Comparison of ENCODE assay signal across 9 mouse cellular contexts in genomic region chr2:139608810-139609209, GRCm38 (mm10).
DNase-seq lines count a peak whose midpoint lies in the region; ATAC-seq and TF ChIP-seq lines count a peak whose summit lies in the region.
"Had no signal": no experiment of that assay in that cellular context is flagged by ENCODE, and none has a peak within 500 bp of the region (broad histone marks: within the 10 kb centered on the region; RNA-seq: fewer than 3 reads in every experiment).

No protein-coding gene starts in this region.

- H3K27me3 ChIP-seq in forebrain, embryonic 13.5 days = 0 out of 2 replicates have a peak, but pooled peaks cover 4% of the 10 kb centered on the region
- no peaks in the 10 kb centered on the region for H3K27me3 ChIP-seq in kidney, embryonic 14.5 days (ENCODE audit: control insufficient read depth, insufficient read depth, low read length)
- H3K27me3 ChIP-seq in midbrain, embryonic 14.5 days (ENCODE audit: control insufficient read depth, insufficient read depth, low read length) = no peaks in the 10 kb centered on the region
- no peaks in the 10 kb centered on the region for H3K27me3 ChIP-seq in thymus, adult 2 months (ENCODE audit: control insufficient read depth, insufficient read depth, low read length)

- H3K4me1 ChIP-seq in forebrain, embryonic 13.5 days = peaks cover 21% of the 10 kb centered on the region
- H3K4me1 ChIP-seq in kidney, embryonic 14.5 days (ENCODE audit: control insufficient read depth, insufficient read depth, low read length) = peaks cover 21% of the 10 kb centered on the region
- peaks cover 18% of the 10 kb centered on the region for H3K4me1 ChIP-seq in midbrain, embryonic 14.5 days (ENCODE audit: control insufficient read depth, insufficient read depth, low read length)
- H3K4me1 ChIP-seq in thymus, adult 2 months (replicated peaks; ENCODE audit: control insufficient read depth, insufficient read depth, low read length) = no peaks in the 10 kb centered on the region

- 6% methylated on average over 7 of the region's 7 CpGs for WGBS in forebrain, embryonic 13.5 days
- 6% methylated on average over 7 of the region's 7 CpGs for WGBS in kidney, embryonic 14.5 days
- WGBS in midbrain, embryonic 14.5 days = 2% methylated on average over 7 of the region's 7 CpGs
- 69% methylated on average over 7 of the region's 7 CpGs for WGBS in thymus, adult 2 months

- peak; percentile 71; the same call in 1 of the 2 replicates for ATAC-seq in forebrain, embryonic 13.5 days
- peak; percentile 82 for ATAC-seq in kidney, embryonic 14.5 days (ENCODE audit: low FRiP score, low TSS enrichment)
- peak; percentile 38; the same call in 1 of the 2 replicates for ATAC-seq in midbrain, embryonic 14.5 days (ENCODE audit: low FRiP score, low TSS enrichment)

- no peak overlapping the region for H3K9ac ChIP-seq in forebrain, embryonic 13.5 days
- H3K9ac ChIP-seq in kidney, embryonic 14.5 days (ENCODE audit: low read depth, low read length) = no peak overlapping the region
- no peak overlapping the region for H3K9ac ChIP-seq in midbrain, embryonic 14.5 days (replicated peaks; ENCODE audit: low read length)

- H3K4me3 ChIP-seq in forebrain, embryonic 13.5 days = no peak overlapping the region
- H3K4me3 ChIP-seq in kidney, embryonic 14.5 days (ENCODE audit: low read length) = no peak overlapping the region
- no peak overlapping the region for H3K4me3 ChIP-seq in midbrain, embryonic 14.5 days (replicated peaks; ENCODE audit: low read depth, low read length)
- H3K4me3 ChIP-seq in thymus, adult 2 months (ENCODE audit: control insufficient read depth, insufficient read depth, low read length) = no peak overlapping the region

- TF ChIP-seq POLR2A in thymus, adult 2 months (IDR thresholded peaks at IDR 0.05; ENCODE audit: control insufficient read depth, extremely low read depth, insufficient read depth, low read length, poor library complexity) = no peak

- H3K27ac ChIP-seq in forebrain, embryonic 13.5 days = no peak overlapping the region
- peak overlapping the region; percentile 39; the same call in 1 of the 2 replicates for H3K27ac ChIP-seq in kidney, embryonic 14.5 days (ENCODE audit: low read depth, low read length)
- no peak overlapping the region for H3K27ac ChIP-seq in midbrain, embryonic 14.5 days (replicated peaks; ENCODE audit: low read depth, low read length)
- no peak overlapping the region for H3K27ac ChIP-seq in thymus, adult 2 months (ENCODE audit: control insufficient read depth, insufficient read depth, low read length)

- peak overlapping the region; percentile 44 for H3K4me2 ChIP-seq in forebrain, embryonic 13.5 days
- H3K4me2 ChIP-seq in kidney, embryonic 14.5 days (replicated peaks; ENCODE audit: low read depth, low read length) = peak overlapping the region; percentile 8; the same call in 1 of the 2 replicates
- peak overlapping the region; percentile 36 for H3K4me2 ChIP-seq in midbrain, embryonic 14.5 days (ENCODE audit: low read length)

- no peaks in the 10 kb centered on the region for H3K36me3 ChIP-seq in forebrain, embryonic 13.5 days (ENCODE audit: poor library complexity, severe bottlenecking)
- H3K36me3 ChIP-seq in kidney, embryonic 14.5 days (ENCODE audit: control insufficient read depth, insufficient read depth, low read length) = no peaks in the 10 kb centered on the region
- no peaks in the 10 kb centered on the region for H3K36me3 ChIP-seq in midbrain, embryonic 14.5 days (ENCODE audit: control insufficient read depth, insufficient read depth, low read length)
- H3K36me3 ChIP-seq in thymus, adult 2 months (ENCODE audit: control insufficient read depth, insufficient read depth, low read length) = no peaks in the 10 kb centered on the region

- TF ChIP-seq CTCF in thymus, adult 2 months (IDR thresholded peaks at IDR 0.05; ENCODE audit: borderline replicate concordance, control insufficient read depth, extremely low read depth, insufficient read depth, low read length, poor library complexity) = no peak

- peak; percentile 82 for DNase-seq in embryo, embryonic 11 days
- peak; percentile 39 for DNase-seq in midbrain, embryonic 14.5 days
- DNase-seq in thymus, adult 2 months = no peak
- no peak for DNase-seq in frontal cortex, postnatal 36 days (ENCODE audit: low spot score in 2 of 2)
- DNase-seq in cerebellum, adult 9-10 months = no peak
- DNase-seq in thymus, postnatal 0 days (ENCODE audit: low spot score) = no peak
- DNase-seq: gastrocnemius, postnatal 36 days had no signal

- no peaks in the 10 kb centered on the region for H3K9me3 ChIP-seq in forebrain, embryonic 13.5 days (replicated peaks)
- H3K9me3 ChIP-seq in kidney, embryonic 14.5 days (ENCODE audit: control insufficient read depth, low read length) = no peaks in the 10 kb centered on the region
- no peaks in the 10 kb centered on the region for H3K9me3 ChIP-seq in midbrain, embryonic 14.5 days (ENCODE audit: control insufficient read depth, low read length)

Comparison
In these comparisons a context has a peak if more than half of its experiments do, and no peak if none do; other contexts are left out.
1. DNase-seq: peak in embryo, embryonic 11 days (single experiment) and midbrain, embryonic 14.5 days (single experiment); none in thymus, adult 2 months (single experiment), frontal cortex, postnatal 36 days (0 of 2), cerebellum, adult 9-10 months (single experiment) and thymus, postnatal 0 days (single experiment).
2. Peak in every context shown above with its lines, with median percentiles within 50 percentile points of each other: ATAC-seq and H3K4me2 ChIP-seq.